Mouse (Mus musculus) heart, embryonic 10.5 days (tissue): ENCODE results near the gene Zc3h12a. TPM values are rescaled to one million over a fixed set of nuclear protein-coding genes. Genes with fewer than 3 reads are reported as not detected.

Source experiments
- DNase-seq: peaks from one replicate; pipeline ENCODE4 v3.0.0-alpha.2; 2017; ENCODE audit warnings: low spot score
- H3K27ac ChIP-seq: fragments of 300-500 bp; sonication (generic); 2 replicates; pipeline ENCODE4 v1.5.1; 2016; ENCODE audit warnings: mild to moderate bottlenecking
- H3K27me3 ChIP-seq: fragments of 300-500 bp; sonication (generic); 2 replicates; pipeline ENCODE4 v1.6.1; 2016; ENCODE audit warnings: mild to moderate bottlenecking; ENCODE audit not compliant: poor library complexity, insufficient read depth, severe bottlenecking
- H3K36me3 ChIP-seq: fragments of 300-500 bp; sonication (generic); 2 replicates; pipeline ENCODE4 v1.6.1; 2016; ENCODE audit warnings: mild to moderate bottlenecking, moderate library complexity
- H3K4me1 ChIP-seq: fragments of 300-500 bp; sonication (generic); 2 replicates; pipeline ENCODE4 v1.6.1; 2016; ENCODE audit warnings: mild to moderate bottlenecking
- H3K4me3 ChIP-seq: fragments of 300-500 bp; sonication (generic); 2 replicates; pipeline ENCODE4 v1.5.1; 2016; ENCODE audit warnings: mild to moderate bottlenecking, moderate library complexity
- H3K9me3 ChIP-seq: fragments of 300-500 bp; sonication (generic); 2 replicates; pipeline ENCODE4 v1.6.1; 2016; ENCODE audit warnings: mild to moderate bottlenecking, moderate library complexity
- WGBS: fragments of 180-500 bp; shearing (Covaris S2); methylation state at CpG from one replicate; pipeline ENCODE4 v1.1.7; 2016; 5-methylcytosine and 5-hydroxymethylcytosine counted together
- polyA plus RNA-seq: library from polyadenylated mRNA; unstranded; fragments of >200 nt; fragmentation: Nextera tagmentation; extraction: Ambion mirVana; gene quantifications from 2 replicates; pipeline ENCODE4 v1.2.1, GENCODE M21; 2016

Gene Zc3h12a
- polyA plus RNA-seq, 1 experiment from 2014 or later: 1.2 TPM

- Histone ChIP-seq H3K4me1 (no peaks in the 10 kb centered on the region), H3K27me3 (no peaks in the 10 kb centered on the region), H3K4me3 (no peak overlapping the region), H3K36me3 (peaks cover 52% of the 10 kb centered on the region), H3K27ac (no peak overlapping the region), H3K9me3 (no peaks in the 10 kb centered on the region)
- no peak for DNase-seq
- 87% methylated on average over 5 of the region's 5 CpGs for WGBS
Measured at GRCm38 (mm10) chr4:125093031-125093430, 34.6 kb downstream of the Zc3h12a start.

- H3K27ac ChIP-seq: peak overlapping the region; percentile 98
- peak overlapping the region; percentile 80 for H3K4me3 ChIP-seq
- peak; percentile 87 for DNase-seq
- under 1% methylated on average over 45 of the region's 45 CpGs for WGBS
- H3K36me3 ChIP-seq: peaks cover 42% of the 10 kb centered on the region
- H3K4me1 ChIP-seq: peaks cover 16% of the 10 kb centered on the region
- no peaks in the 10 kb centered on the region for H3K9me3 ChIP-seq
- no peaks in the 10 kb centered on the region for H3K27me3 ChIP-seq
Measured at GRCm38 (mm10) chr4:125085346-125085841, 42.2 kb downstream of the Zc3h12a start.

- H3K36me3 ChIP-seq: peaks cover 34% of the 10 kb centered on the region
- no peaks in the 10 kb centered on the region for H3K27me3 ChIP-seq
- WGBS: 2% methylated on average over 63 of the region's 63 CpGs
- H3K4me3 ChIP-seq: peak within 1 kb of the TSS; percentile 80
- DNase-seq: peak; percentile 92
- H3K4me1 ChIP-seq: peaks cover 16% of the 10 kb centered on the region
- H3K27ac ChIP-seq: peak within 1 kb of the TSS; percentile 98
- no peaks in the 10 kb centered on the region for H3K9me3 ChIP-seq
Measured at GRCm38 (mm10) chr4:125084403-125085345, 43.0 kb downstream of the Zc3h12a start, which contains the start of gene Meaf6. Gene Meaf6 (plus strand): TSS chr4:125085134.

- H3K4me3 ChIP-seq: no peak overlapping the region
- WGBS: 93% methylated on average over 2 of the region's 2 CpGs
Measured at GRCm38 (mm10) chr4:125078698-125079097, 48.9 kb downstream of the Zc3h12a start.

GRCm38 (mm10) chr4:125077700-125078099 is 49.9 kb downstream of the Zc3h12a start:
- Histone ChIP-seq H3K36me3 (peaks cover 55% of the 10 kb centered on the region), H3K27ac (no peak overlapping the region), H3K27me3 (no peaks in the 10 kb centered on the region), H3K4me3 (no peak overlapping the region), H3K4me1 (no peaks in the 10 kb centered on the region), H3K9me3 (no peaks in the 10 kb centered on the region)
- DNase-seq: no peak
- WGBS: 88% methylated on average over 2 of the region's 2 CpGs

More at GRCm38 (mm10) chr4:125078698-125079097, 48.9 kb downstream of the Zc3h12a start:
- Histone ChIP-seq H3K36me3 (peaks cover 45% of the 10 kb centered on the region), H3K9me3 (no peaks in the 10 kb centered on the region), H3K4me1 (0 out of 2 replicates have a peak, but pooled peaks cover 1% of the 10 kb centered on the region), H3K27ac (no peak overlapping the region), H3K27me3 (no peaks in the 10 kb centered on the region)
- no peak for DNase-seq

Other genes starting within 250 kb of the Zc3h12a start
- 0.08 TPM in 1 of 2 replicates, not detected in the other for gene Epha10, start 246.9 kb downstream of the Zc3h12a start, polyA plus RNA-seq
- 11.6 and 12.7 TPM in 2 replicates for gene 9930104L06Rik, start 190.8 kb downstream of the Zc3h12a start, polyA plus RNA-seq
- 147 and 176 TPM in 2 replicates for gene Cdca8, start 188.5 kb downstream of the Zc3h12a start, polyA plus RNA-seq
- gene Rspo1, start 141.4 kb downstream of the Zc3h12a start, polyA plus RNA-seq: 6.2 and 12.9 TPM in 2 replicates
- 71.8 and 86.2 TPM in 2 replicates for gene Gnl2, start 111.3 kb downstream of the Zc3h12a start, polyA plus RNA-seq
- 0.12 and 0.28 TPM in 2 replicates for gene Dnali1, start 62.1 kb downstream of the Zc3h12a start, polyA plus RNA-seq
- 22.0 and 25.6 TPM in 2 replicates for gene Snip1, start 61.2 kb downstream of the Zc3h12a start, polyA plus RNA-seq
- gene Meaf6, start 42.7 kb downstream of the Zc3h12a start, polyA plus RNA-seq: 43.6 and 55.6 TPM in 2 replicates